Mouse (Mus musculus): ENCODE measurements at regions not wholly inside any gene's neighbourhood (a gene's known extent, or its start where the extent isn't known, plus 50 kb on each side); places are given as distances from the start of the nearest gene placed in this dataset.

DNA sequence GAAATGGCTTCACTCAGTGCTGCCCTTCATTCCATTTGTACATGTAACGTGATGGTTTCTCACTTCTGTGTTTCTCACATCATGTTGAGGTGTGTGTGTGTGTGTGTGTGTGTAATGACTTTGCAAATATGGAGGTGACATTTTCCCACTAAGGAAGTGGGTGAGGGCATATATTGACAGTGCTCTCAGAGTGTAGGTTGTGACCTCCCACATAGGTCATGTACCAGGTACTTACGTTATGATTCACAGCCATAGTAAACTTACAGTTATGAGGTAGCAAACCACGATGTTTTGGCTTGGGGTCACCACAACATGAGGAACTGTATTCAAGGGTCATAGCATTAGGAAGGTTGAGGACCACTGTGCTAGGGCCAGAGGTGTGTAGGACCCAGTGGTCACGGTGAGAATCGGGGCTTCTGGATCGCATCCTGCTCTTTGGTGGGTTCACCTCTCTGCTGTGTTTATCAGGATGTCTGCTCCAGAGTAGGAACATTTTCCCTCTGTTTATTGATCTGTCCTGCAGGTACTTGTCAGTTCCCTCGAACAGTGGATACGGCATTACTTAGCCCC is 238.7 kb upstream of the Cxcr4 start:
- Histone ChIP-seq H3K4me3 (ENCODE audit: control insufficient read depth, low read depth, low read length) (no peak overlapping the region), H3K4me1 (ENCODE audit: control insufficient read depth, insufficient read depth, low read length) (peaks cover 4% of the 10 kb centered on the region; the same call in 1 of the 2 replicates), H3K36me3 (ENCODE audit: control insufficient read depth, insufficient read depth, low read length) (no peaks in the 10 kb centered on the region), H3K27me3 (ENCODE audit: control insufficient read depth, insufficient read depth, low read length) (no peaks in the 10 kb centered on the region), H3K27ac (ENCODE audit: control insufficient read depth, insufficient read depth, low read depth, low read length) (no peak overlapping the region)
- TF ChIP-seq POLR2A (IDR thresholded peaks at IDR 0.05; ENCODE audit: control insufficient read depth, low read depth, low read length) (no peak), CTCF (IDR thresholded peaks at IDR 0.05; ENCODE audit: control insufficient read depth, insufficient read depth, insufficient replicate concordance, low read depth, low read length) (no peak)

DNA sequence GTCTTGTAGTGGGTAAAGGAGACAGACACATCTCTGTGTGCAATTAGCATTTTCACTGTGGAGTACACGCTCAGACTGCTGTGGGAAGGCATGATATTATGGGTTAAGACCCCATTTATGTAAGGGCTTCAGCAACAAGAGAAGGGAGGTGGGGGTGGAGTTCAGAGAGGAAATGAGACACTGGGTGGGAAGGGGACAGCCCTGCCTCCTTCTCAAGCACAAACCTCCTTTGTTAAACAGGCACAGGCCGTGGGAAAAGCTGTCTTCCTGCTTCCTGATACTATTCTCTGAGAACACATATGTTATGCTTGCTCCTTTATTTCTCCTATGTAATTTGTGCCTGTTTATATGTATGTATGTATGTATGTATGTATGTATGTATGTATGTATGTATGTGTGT is 237.4 kb upstream of the Cxcr4 start:
- no peak overlapping the region for H3K4me3 ChIP-seq (ENCODE audit: control insufficient read depth, low read depth, low read length)
- no peak overlapping the region for H3K27ac ChIP-seq (ENCODE audit: control insufficient read depth, insufficient read depth, low read depth, low read length)

DNA sequence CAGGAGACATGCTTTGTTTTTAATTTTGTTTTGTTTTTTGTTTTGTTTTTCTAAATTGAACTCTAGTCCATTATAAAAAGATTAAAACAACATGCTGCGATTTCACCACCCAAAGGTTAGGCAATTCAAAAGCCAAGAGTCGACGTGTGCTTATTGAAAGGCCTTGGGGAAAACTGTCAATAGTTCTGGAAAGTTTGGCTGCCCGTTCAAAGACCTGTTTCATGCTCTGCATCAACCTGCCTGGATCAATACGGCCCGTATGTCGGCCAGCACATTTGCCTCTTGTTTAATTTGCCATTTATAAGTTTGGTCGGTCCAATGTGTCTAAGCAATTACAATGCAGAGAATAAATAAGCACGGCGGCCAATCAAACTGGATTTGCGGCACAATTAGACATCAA is 234.3 kb upstream of the Cxcr4 start:
- Histone ChIP-seq H3K4me3 (ENCODE audit: control insufficient read depth, low read depth, low read length) (no peak overlapping the region), H3K36me3 (ENCODE audit: control insufficient read depth, insufficient read depth, low read length) (no peaks in the 10 kb centered on the region), H3K4me1 (ENCODE audit: control insufficient read depth, insufficient read depth, low read length) (no peaks in the 10 kb centered on the region), H3K27ac (ENCODE audit: control insufficient read depth, insufficient read depth, low read depth, low read length) (no peak overlapping the region), H3K27me3 (ENCODE audit: control insufficient read depth, insufficient read depth, low read length) (no peaks in the 10 kb centered on the region)
- no peak for TF ChIP-seq CTCF (IDR thresholded peaks at IDR 0.05; ENCODE audit: control insufficient read depth, insufficient read depth, insufficient replicate concordance, low read depth, low read length)
- no peak for TF ChIP-seq POLR2A (IDR thresholded peaks at IDR 0.05; ENCODE audit: control insufficient read depth, low read depth, low read length)

More for the DNA sequence above, 237.4 kb upstream of the Cxcr4 start:
- Histone ChIP-seq H3K4me1 (ENCODE audit: control insufficient read depth, insufficient read depth, low read length) (peaks cover 4% of the 10 kb centered on the region; the same call in 1 of the 2 replicates), H3K27me3 (ENCODE audit: control insufficient read depth, insufficient read depth, low read length) (no peaks in the 10 kb centered on the region), H3K36me3 (ENCODE audit: control insufficient read depth, insufficient read depth, low read length) (no peaks in the 10 kb centered on the region)
- TF ChIP-seq POLR2A (IDR thresholded peaks at IDR 0.05; ENCODE audit: control insufficient read depth, low read depth, low read length): no peak
- TF ChIP-seq CTCF (IDR thresholded peaks at IDR 0.05; ENCODE audit: control insufficient read depth, insufficient read depth, insufficient replicate concordance, low read depth, low read length): no peak

DNA sequence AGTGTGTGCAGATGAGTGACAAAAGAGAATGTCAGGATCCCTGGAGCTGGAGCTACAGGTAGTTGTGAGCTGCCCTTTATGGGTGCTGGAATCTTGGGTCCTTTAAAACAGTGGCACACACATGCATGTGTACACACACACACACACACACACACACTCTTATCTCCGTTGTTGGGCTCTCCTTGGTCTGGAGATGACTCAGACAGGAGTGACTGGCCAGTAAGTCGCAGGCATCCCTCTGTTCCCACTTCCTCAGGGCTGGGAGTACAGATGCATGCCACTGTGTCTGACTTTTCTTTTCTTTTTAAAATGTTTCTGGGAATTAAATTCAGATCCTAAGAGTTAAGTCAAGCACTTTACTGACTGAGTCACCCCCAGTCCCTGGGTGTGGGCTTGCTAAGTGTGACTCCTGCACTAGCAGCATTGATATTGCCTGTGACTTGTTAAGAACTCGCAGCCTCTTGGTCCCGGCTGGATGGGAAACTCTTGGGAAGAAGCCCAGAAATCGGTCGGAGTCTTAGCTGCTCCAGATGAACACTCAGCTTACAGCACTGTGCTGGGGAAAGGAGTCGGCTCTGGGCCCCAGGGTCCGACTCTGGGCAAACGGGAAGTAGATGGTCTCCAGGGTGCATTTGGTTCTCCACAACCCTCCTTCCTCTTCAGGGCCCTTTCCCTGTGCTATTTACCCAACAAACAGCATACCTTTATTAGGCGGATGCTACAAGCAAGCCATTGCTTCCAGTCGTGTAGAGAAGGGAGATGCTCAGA is 233.0 kb upstream of the Cxcr4 start:
- Histone ChIP-seq H3K27me3 (ENCODE audit: control insufficient read depth, insufficient read depth, low read length) (no peaks in the 10 kb centered on the region), H3K36me3 (ENCODE audit: control insufficient read depth, insufficient read depth, low read length) (no peaks in the 10 kb centered on the region), H3K4me3 (ENCODE audit: control insufficient read depth, low read depth, low read length) (no peak overlapping the region), H3K27ac (ENCODE audit: control insufficient read depth, insufficient read depth, low read depth, low read length) (no peak overlapping the region), H3K4me1 (ENCODE audit: control insufficient read depth, insufficient read depth, low read length) (no peaks in the 10 kb centered on the region)
- no peak for TF ChIP-seq CTCF (IDR thresholded peaks at IDR 0.05; ENCODE audit: control insufficient read depth, insufficient read depth, insufficient replicate concordance, low read depth, low read length)
- no peak for TF ChIP-seq POLR2A (IDR thresholded peaks at IDR 0.05; ENCODE audit: control insufficient read depth, low read depth, low read length)

DNA sequence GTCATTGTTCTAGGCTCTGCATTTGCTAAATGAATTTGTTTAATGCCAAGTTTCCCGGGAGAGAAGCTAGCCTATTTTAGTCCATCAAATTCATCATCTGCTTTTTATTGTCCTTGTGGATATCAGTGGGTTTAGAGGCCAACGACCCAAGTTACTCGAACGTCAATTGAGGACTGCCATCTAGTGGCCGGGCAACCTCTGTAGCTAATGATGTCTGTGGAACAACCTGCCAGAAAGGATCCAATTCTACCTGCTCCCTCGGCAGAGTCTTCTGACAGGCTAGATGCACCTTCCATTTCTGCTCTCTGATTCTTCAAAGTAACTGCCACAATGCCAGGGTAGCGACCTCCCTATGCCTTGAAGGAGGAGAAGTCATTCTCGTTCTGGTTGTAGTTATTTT is 232.1 kb upstream of the Cxcr4 start:
- H3K4me1 ChIP-seq (ENCODE audit: control insufficient read depth, insufficient read depth, low read length): no peaks in the 10 kb centered on the region
- H3K36me3 ChIP-seq (ENCODE audit: control insufficient read depth, insufficient read depth, low read length): no peaks in the 10 kb centered on the region
- no peak overlapping the region for H3K4me3 ChIP-seq (ENCODE audit: control insufficient read depth, low read depth, low read length)
- H3K27ac ChIP-seq (ENCODE audit: control insufficient read depth, insufficient read depth, low read depth, low read length): no peak overlapping the region
- H3K27me3 ChIP-seq (ENCODE audit: control insufficient read depth, insufficient read depth, low read length): no peaks in the 10 kb centered on the region
- no peak for TF ChIP-seq POLR2A (IDR thresholded peaks at IDR 0.05; ENCODE audit: control insufficient read depth, low read depth, low read length)
- TF ChIP-seq CTCF (IDR thresholded peaks at IDR 0.05; ENCODE audit: control insufficient read depth, insufficient read depth, insufficient replicate concordance, low read depth, low read length): no peak

DNA sequence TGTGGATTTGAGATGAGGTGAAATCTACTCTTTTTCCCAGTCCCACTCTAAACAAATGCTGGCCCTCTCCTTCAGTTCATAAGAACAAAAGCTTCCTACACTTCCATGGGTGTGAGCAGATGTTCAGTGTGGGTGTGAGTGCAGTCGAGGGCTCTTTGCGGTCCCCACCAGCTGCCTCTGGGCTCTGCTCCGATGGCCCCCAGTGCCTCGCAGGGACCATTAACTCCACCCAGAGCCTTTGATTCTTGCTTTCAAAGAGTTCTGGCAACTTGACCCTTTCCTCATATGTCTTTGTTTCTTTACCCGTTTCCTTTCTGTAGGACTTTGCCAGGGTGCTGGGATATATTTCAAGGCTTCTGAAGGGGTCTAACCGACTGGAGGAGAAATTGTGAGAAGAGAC is 229.9 kb upstream of the Cxcr4 start:
- H3K27me3 ChIP-seq (ENCODE audit: control insufficient read depth, insufficient read depth, low read length): no peaks in the 10 kb centered on the region
- H3K4me3 ChIP-seq (ENCODE audit: control insufficient read depth, low read depth, low read length): no peak overlapping the region
- no peaks in the 10 kb centered on the region for H3K4me1 ChIP-seq (ENCODE audit: control insufficient read depth, insufficient read depth, low read length)
- no peaks in the 10 kb centered on the region for H3K36me3 ChIP-seq (ENCODE audit: control insufficient read depth, insufficient read depth, low read length)
- H3K27ac ChIP-seq (ENCODE audit: control insufficient read depth, insufficient read depth, low read depth, low read length): no peak overlapping the region
- TF ChIP-seq CTCF (IDR thresholded peaks at IDR 0.05; ENCODE audit: control insufficient read depth, insufficient read depth, insufficient replicate concordance, low read depth, low read length) (no peak), POLR2A (IDR thresholded peaks at IDR 0.05; ENCODE audit: control insufficient read depth, low read depth, low read length) (no peak)

DNA sequence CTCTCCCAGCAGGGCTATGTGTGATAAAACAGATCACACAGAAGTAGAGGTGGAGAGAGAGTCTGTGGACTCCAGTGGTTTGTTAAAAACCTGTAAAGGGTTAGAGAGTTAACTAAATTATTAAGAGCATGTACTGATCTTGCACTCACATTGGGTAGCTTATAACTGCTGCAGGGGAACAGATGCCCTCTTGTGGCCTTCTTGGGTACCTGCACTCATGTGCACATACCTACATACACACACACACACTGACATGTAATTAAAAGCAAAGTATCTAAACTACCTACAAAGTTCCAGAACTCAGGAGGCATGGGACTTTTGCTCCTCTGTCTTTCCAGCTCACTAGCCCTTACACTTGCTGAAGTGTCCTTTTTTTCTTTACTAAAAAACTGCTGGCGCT is 228.4 kb upstream of the Cxcr4 start:
- Histone ChIP-seq H3K27me3 (ENCODE audit: control insufficient read depth, insufficient read depth, low read length) (no peaks in the 10 kb centered on the region), H3K27ac (ENCODE audit: control insufficient read depth, insufficient read depth, low read depth, low read length) (no peak overlapping the region), H3K4me1 (ENCODE audit: control insufficient read depth, insufficient read depth, low read length) (no peaks in the 10 kb centered on the region), H3K36me3 (ENCODE audit: control insufficient read depth, insufficient read depth, low read length) (no peaks in the 10 kb centered on the region), H3K4me3 (ENCODE audit: control insufficient read depth, low read depth, low read length) (no peak overlapping the region)
- TF ChIP-seq CTCF (IDR thresholded peaks at IDR 0.05; ENCODE audit: control insufficient read depth, insufficient read depth, insufficient replicate concordance, low read depth, low read length): no peak
- no peak for TF ChIP-seq POLR2A (IDR thresholded peaks at IDR 0.05; ENCODE audit: control insufficient read depth, low read depth, low read length)
